Mouse (Mus musculus) ES-Bruce4 (cell line): ENCODE results near the gene Ypel1.

ENCODE experiments used
- EP300 ChIP-seq: IDR thresholded peaks from 2 replicates; pipeline ENCODE4 v1.6.1; 2011; ENCODE audit warnings: low read depth, low read length; ENCODE audit not compliant: insufficient read depth
- POLR2A ChIP-seq: IDR thresholded peaks from one replicate; pipeline ENCODE4 v1.8.1; 2011; ENCODE audit warnings: low read length; ENCODE audit not compliant: insufficient read depth

- TF ChIP-seq POLR2A: no peak
- TF ChIP-seq EP300: no peak
These were observed 28.1 kb upstream of the Ypel1 start for GRCm38 (mm10) chr16:17041417-17041816.
